Mouse (Mus musculus) right cerebral cortex, postnatal 36 days (tissue): ENCODE measurements around the gene Sebox.

Source experiments
- DNase-seq, 2 experiments: peaks; one replicate each; pipeline ENCODE4 v3.0.0; 2022; ENCODE audit warnings: low spot score in 2 of 2, mixed read lengths in 1 of 2

The Sebox gene

GRCm38 (mm10) chr11:78534516-78534915 lies 31.3 kb downstream of the Sebox start:
- no peak for DNase-seq

GRCm38 (mm10) chr11:78535376-78536079 lies 32.3 kb downstream of the Sebox start:
- DNase-seq: no peak

- peak; percentile 99 for DNase-seq
Observed at GRCm38 (mm10) chr11:78536080-78536689, 32.9 kb downstream of the Sebox start, which contains the start of the genes Tnfaip1 and Ift20. Gene Tnfaip1, minus strand, starts transcription at chr11:78536332. Gene Ift20, plus strand, starts transcription at chr11:78536361.

- no peak for DNase-seq
Observed at GRCm38 (mm10) chr11:78536690-78537084, 33.4 kb downstream of the Sebox start.

- DNase-seq: no peak
Observed at GRCm38 (mm10) chr11:78540358-78540757, 37.1 kb downstream of the Sebox start.

GRCm38 (mm10) chr11:78544449-78545111 lies 41.3 kb downstream of the Sebox start:
- no peak for DNase-seq

GRCm38 (mm10) chr11:78545181-78545580 lies 41.9 kb downstream of the Sebox start:
- no peak for DNase-seq

GRCm38 (mm10) chr11:78547718-78548460 lies 44.6 kb downstream of the Sebox start:
- DNase-seq: no peak

GRCm38 (mm10) chr11:78549491-78549987 lies 46.3 kb downstream of the Sebox start:
- no peak for DNase-seq

- DNase-seq: peak; percentile 97 to 98
Observed at GRCm38 (mm10) chr11:78550168-78551058, 47.2 kb downstream of the Sebox start, which contains the start of gene Tmem97. Gene Tmem97, minus strand, starts transcription at chr11:78550777.

- DNase-seq: no peak
Observed at GRCm38 (mm10) chr11:78551059-78551398, 47.8 kb downstream of the Sebox start.
